Mouse (Mus musculus) forebrain, embryonic 14.5 days (tissue): ENCODE results near the gene Fbxo21. TPM values are rescaled to one million over a fixed set of nuclear protein-coding genes. Genes with fewer than 3 reads are reported as not detected.

ENCODE experiments used
- ATAC-seq: fragments of 200-750 bp; cut with Nextera tagmentation; 2 replicates; pipeline ENCODE4 v1.8.0; 2017; ENCODE audit warnings: mild to moderate bottlenecking, moderate library complexity
- DNase-seq: peaks from one replicate; pipeline ENCODE4 v3.0.0-alpha.2; 2015; ENCODE audit warnings: low spot score
- H3K27ac ChIP-seq: fragments of 300-500 bp; sonication (generic); 2 replicates; pipeline ENCODE4 v1.5.1; 2014; ENCODE audit warnings: low read depth, mild to moderate bottlenecking, control low read depth, low read length, moderate library complexity
- H3K27me3 ChIP-seq: fragments of 300-500 bp; sonication (generic); replicated peaks from 2 replicates; pipeline ENCODE4 v1.6.1; 2014; ENCODE audit warnings: low read length, control low read depth, mixed read lengths; ENCODE audit not compliant: control insufficient read depth, insufficient read depth
- H3K36me3 ChIP-seq: fragments of 300-500 bp; sonication (generic); 2 replicates; pipeline ENCODE4 v1.6.1; 2014; ENCODE audit warnings: low read length, control low read depth; ENCODE audit not compliant: control insufficient read depth, insufficient read depth
- H3K4me1 ChIP-seq: fragments of 300-500 bp; sonication (generic); 2 replicates; pipeline ENCODE4 v1.6.1; 2014; ENCODE audit warnings: antibody characterized with exemption, low read length, control low read depth; ENCODE audit not compliant: control insufficient read depth, insufficient read depth
- H3K4me2 ChIP-seq: fragments of 300-500 bp; sonication (generic); 2 replicates; pipeline ENCODE4 v1.6.1; 2014; ENCODE audit warnings: mild to moderate bottlenecking, control low read depth, low read length
- H3K4me3 ChIP-seq: fragments of 300-500 bp; sonication (generic); 2 replicates; pipeline ENCODE4 v1.5.1; 2014; ENCODE audit warnings: low read depth, low read length, control low read depth
- H3K9ac ChIP-seq: fragments of 300-500 bp; sonication (generic); 2 replicates; pipeline ENCODE4 v1.6.1; 2014; ENCODE audit warnings: mild to moderate bottlenecking, low read length, control low read depth, moderate library complexity
- H3K9me3 ChIP-seq: fragments of 300-500 bp; sonication (generic); replicated peaks from 2 replicates; pipeline ENCODE4 v1.6.1; 2016; ENCODE audit warnings: low read length, control low read depth, mixed read lengths; ENCODE audit not compliant: control insufficient read depth
- WGBS: fragments of 180-500 bp; shearing (Covaris S2); extraction: QIAGEN DNeasy Blood & Tissue Kit; methylation state at CpG from one replicate; pipeline ENCODE4 v1.1.7; 2014; 5-methylcytosine and 5-hydroxymethylcytosine counted together
- polyA plus RNA-seq: library from polyadenylated mRNA; unstranded; fragments of >200 nt; fragmentation: Nextera tagmentation; extraction: Ambion mirVana; gene quantifications from 2 replicates; pipeline ENCODE4 v1.2.1, GENCODE M21; 2014

The Fbxo21 gene
- polyA plus RNA-seq, 1 experiment from 2014 or later = 109 TPM

DNA sequence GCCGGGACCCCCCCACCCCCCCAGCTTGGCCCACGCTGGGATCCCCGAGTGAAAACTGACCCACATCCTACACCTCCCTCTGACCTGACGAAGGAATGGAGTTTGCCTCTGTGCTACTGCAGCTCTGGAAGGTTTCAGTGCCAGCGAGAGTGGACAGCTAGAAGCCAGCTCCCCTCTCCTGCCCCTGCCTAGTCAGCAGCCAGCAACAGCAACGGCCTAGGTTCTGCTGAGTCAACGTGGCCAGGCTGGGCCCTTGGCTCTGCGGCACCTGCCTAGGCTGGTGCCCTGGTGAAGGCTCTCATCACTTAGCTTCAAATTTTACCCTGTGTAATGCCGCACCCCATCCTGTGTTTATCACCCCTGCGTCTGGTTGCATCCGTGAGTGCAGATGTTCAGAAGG, 43.4 kb downstream of the Fbxo21 start:
- no peaks in the 10 kb centered on the region for H3K27me3 ChIP-seq
- no peak overlapping the region for H3K4me2 ChIP-seq
- no peaks in the 10 kb centered on the region for H3K36me3 ChIP-seq
- H3K27ac ChIP-seq = no peak overlapping the region
- H3K9ac ChIP-seq = no peak overlapping the region
- 66% methylated on average over 11 of the region's 11 CpGs for WGBS
- no peak for ATAC-seq
- 0 out of 2 replicates have a peak, but pooled peaks cover 4% of the 10 kb centered on the region for H3K4me1 ChIP-seq
- DNase-seq = no peak
- H3K9me3 ChIP-seq = no peaks in the 10 kb centered on the region
- no peak overlapping the region for H3K4me3 ChIP-seq

- WGBS = 79% methylated on average over 3 of the region's 3 CpGs
- H3K4me1 ChIP-seq = peaks cover 15% of the 10 kb centered on the region
- no peak overlapping the region for H3K4me3 ChIP-seq
- no peaks in the 10 kb centered on the region for H3K36me3 ChIP-seq
- H3K27ac ChIP-seq = no peak overlapping the region
- H3K4me2 ChIP-seq = no peak overlapping the region
- H3K27me3 ChIP-seq = peaks cover 28% of the 10 kb centered on the region
- no peaks in the 10 kb centered on the region for H3K9me3 ChIP-seq
- ATAC-seq (no peak), DNase-seq (no peak)
- no peak overlapping the region for H3K9ac ChIP-seq
Observed at GRCm38 (mm10) chr5:118023053-118023452, 46.5 kb downstream of the Fbxo21 start.

DNA sequence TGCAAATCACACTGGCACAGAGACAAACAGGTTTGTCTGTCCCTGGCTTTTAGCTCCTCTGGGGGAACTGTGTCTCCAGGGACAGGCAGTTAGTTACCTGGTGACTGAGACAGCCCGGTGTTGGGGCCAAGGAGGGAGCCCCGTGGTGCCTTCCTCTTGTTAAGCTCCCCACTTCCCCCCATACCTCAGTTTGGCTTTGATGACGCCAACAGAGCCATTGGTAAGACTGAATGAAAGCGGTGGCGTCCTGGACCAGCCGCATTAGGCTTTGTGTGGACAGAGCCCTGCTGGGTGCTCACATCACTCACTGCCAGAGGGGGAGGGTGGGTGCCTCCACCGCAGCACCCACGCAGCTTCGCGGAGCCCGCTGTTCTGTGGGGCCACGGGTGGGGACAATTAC, 49.4 kb downstream of the Fbxo21 start:
- Histone ChIP-seq H3K27me3 (peaks cover 48% of the 10 kb centered on the region), H3K27ac (no peak overlapping the region), H3K9ac (no peak overlapping the region), H3K9me3 (no peaks in the 10 kb centered on the region), H3K4me1 (peaks cover 22% of the 10 kb centered on the region), H3K36me3 (no peaks in the 10 kb centered on the region), H3K4me2 (no peak overlapping the region), H3K4me3 (no peak overlapping the region)
- no peak for ATAC-seq
- DNase-seq = no peak
- 3% methylated on average over 12 of the region's 12 CpGs for WGBS

- no peak overlapping the region for H3K4me2 ChIP-seq
- WGBS = under 1% methylated on average over 13 of the region's 13 CpGs
- H3K27ac ChIP-seq = no peak overlapping the region
- H3K4me1 ChIP-seq = peaks cover 22% of the 10 kb centered on the region
- no peaks in the 10 kb centered on the region for H3K36me3 ChIP-seq
- H3K4me3 ChIP-seq = no peak overlapping the region
- H3K27me3 ChIP-seq = peaks cover 48% of the 10 kb centered on the region
- H3K9me3 ChIP-seq = no peaks in the 10 kb centered on the region
- H3K9ac ChIP-seq = no peak overlapping the region
- ATAC-seq = no peak
- no peak for DNase-seq
Observed at GRCm38 (mm10) chr5:118026343-118026742, 49.8 kb downstream of the Fbxo21 start.

GRCm38 (mm10) chr5:118027101-118027697, 50.7 kb downstream of the Fbxo21 start:
- Histone ChIP-seq H3K4me2 (peak overlapping the region; percentile 99), H3K9ac (peak overlapping the region; percentile 62), H3K4me1 (peaks cover 22% of the 10 kb centered on the region), H3K9me3 (no peaks in the 10 kb centered on the region), H3K27ac (no peak overlapping the region), H3K36me3 (no peaks in the 10 kb centered on the region), H3K27me3 (peaks cover 48% of the 10 kb centered on the region), H3K4me3 (peak overlapping the region; percentile 59)
- DNase-seq = no peak
- ATAC-seq = 0 out of 2 replicates have a peak, but pooled peaks have one; percentile 21
- WGBS = 1% methylated on average over 34 of the region's 39 CpGs

DNA sequence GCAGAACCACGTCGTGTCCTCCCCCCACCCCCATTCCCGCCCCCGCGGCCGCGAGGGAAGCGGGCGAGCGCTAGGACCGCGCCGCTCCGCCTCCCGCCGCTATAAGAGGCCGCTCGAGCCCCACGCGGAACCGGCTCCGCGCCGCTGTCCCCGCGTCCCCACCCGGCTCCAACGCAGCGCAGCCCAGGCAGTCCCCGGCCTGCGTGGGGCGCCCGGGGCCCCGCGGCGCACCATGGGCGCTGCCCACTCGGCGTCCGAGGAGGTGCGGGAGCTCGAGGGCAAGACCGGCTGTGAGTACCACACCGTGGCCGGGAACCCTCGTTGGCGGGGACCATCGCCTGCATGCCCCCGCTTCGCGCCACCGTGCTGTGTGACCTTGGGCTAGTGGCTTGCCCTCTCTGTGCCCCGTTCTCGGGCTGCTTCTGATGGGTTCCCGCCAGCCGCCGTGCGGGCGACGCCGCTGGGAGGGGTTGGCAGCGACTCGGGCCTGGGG, 51.2 kb downstream of the Fbxo21 start, which contains the start of gene Tesc:
Gene Tesc (plus strand): TSS at position 46 of the 493 bp plus-strand sequence.
- DNase-seq = no peak
- peak; percentile 29; the same call in 1 of the 2 replicates for ATAC-seq
- H3K4me1 ChIP-seq = peaks cover 22% of the 10 kb centered on the region
- peak within 1 kb of the TSS; percentile 48; the same call in 1 of the 2 replicates for H3K27ac ChIP-seq
- H3K4me2 ChIP-seq = peak within 1 kb of the TSS; percentile 99
- H3K36me3 ChIP-seq = no peaks in the 10 kb centered on the region
- H3K27me3 ChIP-seq = peaks cover 48% of the 10 kb centered on the region
- peak within 1 kb of the TSS; percentile 59 for H3K4me3 ChIP-seq
- H3K9me3 ChIP-seq = no peaks in the 10 kb centered on the region
- WGBS = under 1% methylated on average over 45 of the region's 63 CpGs
- peak within 1 kb of the TSS; percentile 62 for H3K9ac ChIP-seq

DNA sequence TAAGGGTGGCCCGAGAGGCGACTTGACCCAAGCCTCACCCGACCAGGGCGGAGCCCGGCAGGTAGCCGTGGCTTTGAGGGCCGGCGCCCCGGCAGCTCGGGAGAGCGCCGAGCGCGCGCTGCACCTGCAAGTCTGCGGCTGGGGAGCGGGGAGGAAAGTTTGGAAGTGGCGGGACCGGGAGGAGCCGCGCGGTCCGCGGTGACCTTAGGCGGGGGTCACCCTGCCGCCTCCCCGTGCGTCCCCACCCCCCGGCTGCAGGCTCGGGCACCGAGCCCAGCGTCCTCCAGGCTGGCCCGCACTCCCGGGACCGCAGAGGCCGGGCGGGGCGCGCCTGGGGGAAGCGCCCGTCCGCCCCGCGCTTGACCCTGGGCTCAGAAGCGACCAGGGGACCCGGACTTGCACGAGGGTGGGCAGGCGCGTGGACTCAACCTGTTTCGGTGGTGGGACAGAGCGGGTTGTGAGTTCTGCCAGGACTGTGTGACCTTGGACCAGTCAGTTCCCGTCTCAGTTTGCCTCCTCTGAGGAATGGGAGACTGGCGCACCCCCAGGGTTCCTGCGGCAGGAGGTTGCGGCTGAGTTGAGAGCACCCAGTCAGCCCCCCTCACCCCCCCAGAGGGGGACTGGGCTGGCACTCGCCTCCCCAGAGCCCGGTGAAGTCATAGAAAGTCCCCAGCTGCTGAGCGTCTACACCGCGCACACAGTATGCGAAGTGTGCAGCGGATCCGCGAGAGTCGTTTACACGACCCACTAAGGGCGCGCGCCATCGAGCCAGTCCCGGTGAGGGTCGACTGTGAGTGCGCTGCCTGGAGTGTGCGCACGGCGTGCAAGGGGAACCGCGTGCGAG, 51.9 kb downstream of the Fbxo21 start:
- Histone ChIP-seq H3K27me3 (peaks cover 48% of the 10 kb centered on the region), H3K9ac (peak overlapping the region; percentile 62), H3K4me3 (peak overlapping the region; percentile 59), H3K4me1 (peaks cover 22% of the 10 kb centered on the region), H3K9me3 (no peaks in the 10 kb centered on the region), H3K27ac (no peak overlapping the region), H3K36me3 (no peaks in the 10 kb centered on the region), H3K4me2 (peak overlapping the region; percentile 99)
- WGBS = 1% methylated on average over 72 of the region's 79 CpGs
- peak; percentile 11; the same call in 1 of the 2 replicates for ATAC-seq
- no peak for DNase-seq

- Histone ChIP-seq H3K4me1 (peaks cover 22% of the 10 kb centered on the region), H3K27me3 (peaks cover 48% of the 10 kb centered on the region)
Observed at GRCm38 (mm10) chr5:118029035-118029408, 52.5 kb downstream of the Fbxo21 start.

More at GRCm38 (mm10) chr5:118029035-118029408, 52.5 kb downstream of the Fbxo21 start:
- WGBS = 7% methylated on average over 12 of the region's 12 CpGs
- Histone ChIP-seq H3K36me3 (no peaks in the 10 kb centered on the region), H3K4me2 (peak overlapping the region; percentile 99), H3K9ac (no peak overlapping the region), H3K4me3 (peak overlapping the region; percentile 59), H3K27ac (no peak overlapping the region), H3K9me3 (no peaks in the 10 kb centered on the region)
- ATAC-seq = no peak; the same call in 1 of the 2 replicates
- DNase-seq = no peak
